Mouse (Mus musculus): ENCODE data around the gene Ghr.

Gene Ghr

DNA sequence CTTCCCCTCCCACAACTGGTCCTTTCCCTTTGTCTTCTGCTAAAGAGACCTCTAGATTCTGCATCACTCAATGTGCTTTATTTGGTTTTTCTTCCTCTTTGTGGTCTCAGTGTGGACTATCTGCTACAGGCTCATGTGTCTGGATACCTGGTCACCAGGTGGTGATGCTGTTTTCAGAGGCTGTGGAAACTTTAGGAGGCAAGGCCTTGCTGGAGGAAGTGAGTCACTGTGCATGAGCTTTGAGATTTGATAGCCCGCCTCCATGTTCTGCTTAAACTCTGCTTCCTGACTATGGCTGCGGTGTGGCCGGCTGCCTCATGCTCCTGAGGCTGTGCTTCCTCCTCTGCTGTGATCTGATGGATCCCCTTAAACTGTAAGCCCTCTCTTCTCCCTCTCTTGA lies 292.9 kb downstream of the Ghr start:
- no peak for DNase-seq (ENCODE audit: low spot score)

DNA sequence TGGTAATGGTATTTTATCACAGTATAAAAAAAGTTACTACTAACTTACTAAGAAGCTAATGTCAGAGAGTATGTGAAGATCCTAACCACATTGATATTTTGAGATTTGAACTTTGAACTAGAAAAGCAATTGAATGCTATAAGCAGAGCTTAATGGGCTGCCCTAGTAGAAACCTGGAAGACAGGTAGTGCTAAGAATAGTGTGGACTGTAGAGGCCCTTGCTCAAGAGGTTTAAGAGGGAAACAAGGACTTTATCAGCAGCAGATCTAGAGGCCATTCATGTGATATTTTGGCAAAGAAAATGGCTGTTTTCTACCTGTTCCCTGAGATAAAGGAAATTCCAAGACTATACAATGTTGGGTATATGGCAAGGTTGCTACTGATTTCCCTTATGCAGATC lies 297.3 kb downstream of the Ghr start:
- DNase-seq (ENCODE audit: low spot score): no peak

DNA sequence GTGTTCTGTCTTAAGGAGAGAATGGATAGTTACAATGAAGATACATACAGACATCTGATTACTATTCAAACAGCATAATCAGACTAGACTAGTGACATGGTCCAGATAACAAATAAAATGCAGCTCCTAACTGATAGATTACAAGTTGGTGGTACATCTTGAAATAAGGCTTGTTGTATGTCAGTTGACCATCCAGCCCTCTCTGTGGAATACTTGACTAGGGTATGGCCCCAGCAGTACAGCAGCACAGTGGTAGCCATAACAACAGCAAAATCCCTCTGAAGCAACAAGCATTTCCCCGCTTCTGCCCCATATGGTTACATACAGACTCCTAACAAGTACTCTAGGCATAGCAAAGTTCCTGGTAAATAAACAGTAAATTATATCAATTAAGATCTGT lies 301.6 kb downstream of the Ghr start:
- DNase-seq (ENCODE audit: low spot score): no peak

DNA sequence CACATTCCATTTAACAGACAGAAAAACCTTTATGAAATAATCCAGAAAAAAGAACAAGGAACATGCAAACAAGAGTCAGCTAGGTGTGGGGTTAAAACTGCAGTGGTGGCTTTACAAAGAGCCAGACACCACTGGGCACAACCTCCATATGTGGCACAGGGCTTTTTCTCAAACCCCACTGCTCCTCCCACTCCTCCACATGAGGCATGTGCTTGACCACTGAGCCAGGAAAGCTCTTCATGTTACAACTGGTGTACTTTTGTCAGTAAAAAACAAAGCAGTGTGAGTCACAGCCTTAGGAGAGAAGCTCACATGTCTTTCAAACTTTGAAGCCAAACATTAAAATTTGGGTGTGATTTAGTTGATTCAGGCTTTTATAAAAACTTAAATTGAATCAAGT lies 302.1 kb downstream of the Ghr start:
- no peak for DNase-seq (ENCODE audit: low spot score)

DNA sequence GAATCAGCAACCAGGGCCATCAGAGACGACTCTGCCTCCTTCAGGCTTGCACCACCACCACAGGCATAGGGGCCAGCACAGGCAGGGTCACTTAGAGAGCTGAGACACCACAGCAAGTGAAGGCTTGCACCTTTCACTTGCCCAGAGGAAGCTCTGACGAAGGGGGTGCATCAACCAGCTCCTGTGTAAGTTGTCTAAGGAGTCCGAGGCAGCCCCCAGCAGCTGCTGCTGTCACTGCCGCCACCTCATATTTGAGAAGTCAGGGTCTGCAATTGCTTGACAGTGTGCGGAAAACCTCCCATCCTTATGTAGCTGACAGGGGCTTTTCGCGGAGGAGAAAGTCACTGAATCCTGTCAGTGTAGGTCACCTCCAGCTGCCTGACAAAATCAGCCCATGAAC lies 304.1 kb downstream of the Ghr start:
- no peak for DNase-seq (ENCODE audit: low spot score)

DNA sequence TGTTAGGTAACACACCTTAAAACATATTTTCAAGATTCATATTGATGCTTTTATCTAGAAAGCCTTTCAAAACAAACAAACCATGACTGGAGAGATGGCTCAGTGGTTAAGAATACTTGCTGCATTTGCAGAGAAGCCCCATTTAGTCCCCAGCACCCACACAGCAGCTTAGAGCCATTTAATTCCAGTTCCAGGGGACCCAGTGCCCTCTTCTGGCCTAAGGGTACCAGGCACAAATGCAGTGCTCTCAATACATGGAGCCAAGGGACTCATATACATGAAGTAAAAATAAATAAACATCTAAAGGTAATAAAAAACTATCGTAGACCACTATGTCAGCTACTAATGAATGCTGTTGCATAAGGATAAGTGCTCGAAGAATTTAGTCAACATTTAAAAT lies 305.9 kb downstream of the Ghr start:
- no peak for DNase-seq (ENCODE audit: low spot score)

DNA sequence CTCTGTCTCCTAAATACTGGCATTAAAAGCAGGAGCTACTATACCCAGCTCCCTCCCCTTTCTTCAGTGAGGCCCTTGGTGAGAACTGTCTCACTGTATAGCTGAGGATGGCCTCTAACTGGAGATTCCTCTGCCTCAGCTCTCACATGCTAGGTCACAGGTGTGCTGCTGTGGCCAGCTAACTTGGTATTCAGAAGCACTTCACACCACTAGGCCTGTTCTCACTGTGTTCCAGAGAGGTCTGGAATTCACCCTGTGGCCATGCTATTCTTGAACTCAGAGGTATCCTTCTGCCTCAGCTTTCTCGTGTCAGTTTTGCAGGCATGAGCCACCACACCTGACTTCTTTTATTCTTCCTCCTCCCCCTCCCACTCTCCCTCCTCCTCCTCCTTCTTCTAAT lies 310.1 kb downstream of the Ghr start:
- DNase-seq (ENCODE audit: low spot score): no peak

DNA sequence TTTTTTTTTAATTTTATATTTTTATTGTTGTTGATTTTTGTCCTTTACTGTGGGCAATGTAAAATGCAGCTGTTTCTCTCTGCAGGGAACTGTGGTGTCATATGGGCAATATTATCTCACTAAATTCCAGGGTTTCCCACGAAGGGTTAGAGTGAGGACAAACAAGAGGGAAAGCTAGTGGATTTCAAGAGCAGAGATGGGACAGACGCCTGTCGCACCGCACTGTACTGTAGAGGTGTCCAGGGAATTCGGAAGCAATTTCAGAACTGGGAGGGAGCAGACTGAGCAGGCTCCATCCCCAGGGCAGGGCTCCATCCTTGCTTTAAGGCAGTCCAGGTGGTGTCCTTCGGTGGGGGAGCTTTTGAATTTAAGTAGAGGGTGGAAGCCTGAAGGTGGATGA lies 312.1 kb downstream of the Ghr start:
- DNase-seq (ENCODE audit: low spot score): no peak

DNA sequence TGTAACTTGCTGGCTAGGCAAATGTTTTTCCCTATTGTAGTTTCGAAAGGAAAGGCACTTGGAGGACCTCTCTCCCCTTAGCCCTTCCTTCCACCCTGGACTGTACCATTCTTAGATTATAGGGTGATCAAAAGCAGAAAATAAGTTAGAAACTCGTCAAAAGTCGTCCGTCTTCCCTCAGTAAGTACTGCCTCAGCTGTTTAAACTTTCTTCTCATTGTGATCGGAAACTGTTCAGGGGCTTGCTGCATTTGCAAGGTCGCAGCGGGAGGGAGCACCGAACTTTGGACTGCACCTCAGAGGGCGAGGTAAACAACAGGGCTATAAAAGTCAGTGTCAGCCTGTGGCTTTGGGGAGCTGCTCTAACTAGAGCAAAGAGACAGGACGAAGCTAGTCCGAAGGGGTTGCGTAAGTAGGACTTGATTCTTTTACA lies 312.6 kb downstream of the Ghr start:
- peak; percentile 30 for DNase-seq (ENCODE audit: low spot score)

DNA sequence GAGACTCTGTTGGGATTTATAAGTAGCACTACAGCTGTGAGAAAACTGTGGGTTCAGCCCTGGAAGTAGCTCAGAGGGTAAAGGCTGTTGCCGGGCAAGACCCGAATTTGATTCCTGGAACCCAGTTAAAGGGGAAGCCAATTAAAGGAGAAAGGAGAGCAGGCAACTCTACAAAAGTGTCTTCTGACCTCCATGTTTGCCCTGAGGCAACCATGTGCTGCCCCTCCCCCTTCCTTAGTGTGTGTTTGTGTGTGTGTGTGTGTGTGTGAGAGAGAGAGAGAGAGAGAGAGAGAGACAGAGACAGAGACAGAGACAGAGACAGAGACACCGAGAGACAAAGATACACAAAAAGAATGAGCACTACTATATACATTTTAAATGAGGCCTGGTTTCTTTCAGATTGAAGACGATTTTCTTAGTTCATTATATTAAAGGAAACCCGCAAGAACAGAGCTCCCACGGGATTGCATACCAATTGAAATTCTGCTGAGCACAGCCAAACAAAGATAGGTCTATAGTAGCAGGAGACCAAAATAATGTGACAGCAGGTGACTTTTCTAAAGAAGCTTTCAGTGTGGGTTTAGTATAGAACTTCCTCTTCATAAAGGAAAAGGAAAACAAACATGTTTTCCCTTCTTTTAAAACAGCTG lies 313.2 kb downstream of the Ghr start:
- no peak for DNase-seq (ENCODE audit: low spot score)

DNA sequence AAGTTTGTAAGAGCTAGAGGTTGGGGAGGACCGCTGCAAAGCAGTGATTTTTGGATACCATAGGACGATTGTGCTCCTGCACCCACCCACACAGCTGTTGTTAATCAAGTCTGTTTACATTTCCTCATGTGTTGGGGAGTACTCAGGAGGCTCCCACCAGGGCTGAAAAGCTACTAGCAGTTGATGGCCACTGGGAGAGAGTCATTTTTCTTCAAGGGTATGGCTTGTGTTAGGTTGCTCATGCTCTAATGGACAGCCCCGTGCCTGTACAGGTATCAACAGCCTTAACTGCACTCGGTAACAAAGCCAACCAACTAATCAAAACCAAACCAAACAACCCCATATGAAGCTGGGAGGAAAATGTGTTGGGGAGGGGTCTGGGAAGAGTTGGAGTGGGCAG lies 313.8 kb downstream of the Ghr start:
- no peak for DNase-seq (ENCODE audit: low spot score)

DNA sequence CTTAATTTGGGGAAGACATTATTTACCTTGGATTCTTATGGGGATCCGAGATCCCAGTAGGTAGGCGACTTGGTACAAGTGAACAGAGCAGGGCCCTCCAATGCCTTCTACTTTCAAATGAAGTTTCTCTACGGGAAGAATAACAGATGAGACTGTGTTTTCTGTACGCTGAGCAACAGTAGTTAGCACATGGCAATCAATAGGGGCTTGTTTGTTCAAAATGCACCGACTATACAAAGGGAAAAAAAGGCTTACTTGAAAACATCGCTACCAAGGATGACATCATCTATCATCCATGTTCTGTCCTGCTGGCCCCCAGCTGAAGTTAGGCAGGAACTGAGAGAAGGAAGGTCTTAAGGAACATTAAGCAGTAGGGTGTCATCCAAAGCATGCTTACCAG lies 315.0 kb downstream of the Ghr start, which contains the start of gene Selenop:
TSS of gene Selenop (plus strand) at position 301 of the 400 bp plus-strand sequence.
- no peak for DNase-seq (ENCODE audit: low spot score)
